Mouse (Mus musculus): ENCODE results near the gene Hemgn.
A peak's percentile ranks its signal among the peaks of the same experiment; 100 is the strongest.

GRCm38 (mm10) chr4:46451758-46452480 lies 38.6 kb upstream of the Hemgn start:
- TF ChIP-seq CTCF (IDR thresholded peaks at IDR 0.05; ENCODE audit: insufficient read depth, low read depth, low read length) (no peak), POLR2A (IDR thresholded peaks at IDR 0.05; ENCODE audit: insufficient read depth, low read depth, low read length) (peak; percentile 42; the same call in 1 of the 2 replicates)
